Mouse (Mus musculus): ENCODE data around the gene Unc5c. TPM values are rescaled to one million over a fixed set of nuclear protein-coding genes. Genes with fewer than 3 reads are reported as not detected.

Unc5c gene
- total and polyA plus RNA-seq, 3 experiments, result not detected

GRCm38 (mm10) chr3:141595073-141595472 lies 130.1 kb downstream of the Unc5c start:
- DNase-seq (ENCODE audit: low read depth, low spot score), result no peak
- H3K27ac ChIP-seq (ENCODE audit: control insufficient read depth, low read depth, low read length), result no peak overlapping the region
- H3K9me3 ChIP-seq (replicated peaks; ENCODE audit: insufficient read depth, low read length), result no peaks in the 10 kb centered on the region
- H3K36me3 ChIP-seq (ENCODE audit: control insufficient read depth in 1 of 2, insufficient read depth in 2 of 2, low read length in 2 of 2), result no peaks in the 10 kb centered on the region
- H3K27me3 ChIP-seq (ENCODE audit: control insufficient read depth in 1 of 2, insufficient read depth in 2 of 2, low read length in 2 of 2), result no peaks in the 10 kb centered on the region
- H3K4me3 ChIP-seq (ENCODE audit: control insufficient read depth in 1 of 2, insufficient read depth in 1 of 2, low read depth in 2 of 2, low read length in 2 of 2), result no peak overlapping the region
- TF ChIP-seq E2F4 (IDR thresholded peaks at IDR 0.05; ENCODE audit: borderline replicate concordance, low read depth, low read length), result no peak
- no peak for TF ChIP-seq ETS1 (IDR thresholded peaks at IDR 0.05; ENCODE audit: low read depth, low read length)
- TF ChIP-seq MXI1 (IDR thresholded peaks at IDR 0.05; ENCODE audit: low read depth, low read length), result no peak
- TF ChIP-seq CTCF (IDR thresholded peaks at IDR 0.05 in 2 of 3, conservative IDR thresholded peaks at IDR 0.05 in 1 of 3; ENCODE audit: control insufficient read depth in 1 of 3, insufficient read depth in 1 of 3, low read depth in 2 of 3, low read length in 3 of 3, poor library complexity in 1 of 3, severe bottlenecking in 1 of 3), result no peak
- TF ChIP-seq RAD21 (IDR thresholded peaks at IDR 0.05; ENCODE audit: low read depth, low read length), result no peak
- no peak for TF ChIP-seq CHD1 (IDR thresholded peaks at IDR 0.05; ENCODE audit: low read depth, low read length)
- TF ChIP-seq POLR2AphosphoS2 (IDR thresholded peaks at IDR 0.05; ENCODE audit: low read length), result no peak
- no peak for TF ChIP-seq EP300 (IDR thresholded peaks at IDR 0.05; ENCODE audit: low read depth in 1 of 2, low read length in 2 of 2)
- no peak for TF ChIP-seq ZC3H11A (IDR thresholded peaks at IDR 0.05; ENCODE audit: low read depth, low read length)
- TF ChIP-seq GATA1 (IDR thresholded peaks at IDR 0.05; ENCODE audit: low read depth, low read length), result no peak
- H3K9ac ChIP-seq (ENCODE audit: control insufficient read depth, low read depth, low read length, poor library complexity, severe bottlenecking), result no peak overlapping the region
- H3K4me1 ChIP-seq (ENCODE audit: control insufficient read depth in 1 of 2, insufficient read depth in 2 of 2, low read length in 2 of 2), result no peaks in the 10 kb centered on the region
- no peaks in the 10 kb centered on the region for H3K79me2 ChIP-seq (ENCODE audit: control insufficient read depth, insufficient read depth, low read length, poor library complexity)

- Histone ChIP-seq H3K4me1 (ENCODE audit: control insufficient read depth in 1 of 2, insufficient read depth in 2 of 2, low read length in 2 of 2) (no peaks in the 10 kb centered on the region), H3K27me3 (ENCODE audit: control insufficient read depth in 1 of 2, insufficient read depth in 2 of 2, low read length in 2 of 2) (no peaks in the 10 kb centered on the region), H3K36me3 (ENCODE audit: control insufficient read depth in 1 of 2, insufficient read depth in 2 of 2, low read length in 2 of 2) (no peaks in the 10 kb centered on the region), H3K79me2 (ENCODE audit: control insufficient read depth, insufficient read depth, low read length, poor library complexity) (no peaks in the 10 kb centered on the region), H3K9me3 (replicated peaks; ENCODE audit: insufficient read depth, low read length) (no peaks in the 10 kb centered on the region), H3K9ac (ENCODE audit: control insufficient read depth, low read depth, low read length, poor library complexity, severe bottlenecking) (no peak overlapping the region), H3K4me3 (ENCODE audit: control insufficient read depth in 1 of 2, insufficient read depth in 1 of 2, low read depth in 2 of 2, low read length in 2 of 2) (no peak overlapping the region), H3K27ac (ENCODE audit: control insufficient read depth, low read depth, low read length) (no peak overlapping the region)
- no peak for TF ChIP-seq MAX (IDR thresholded peaks at IDR 0.05; ENCODE audit: low read length)
- TF ChIP-seq MYB (IDR thresholded peaks at IDR 0.05; ENCODE audit: low read depth, low read length), result no peak
- no peak for TF ChIP-seq SMC3 (IDR thresholded peaks at IDR 0.05; ENCODE audit: low read depth, low read length)
- TF ChIP-seq ZMIZ1 (IDR thresholded peaks at IDR 0.05; ENCODE audit: low read depth, low read length), result no peak
- TF ChIP-seq USF1 (IDR thresholded peaks at IDR 0.05; ENCODE audit: low read depth, low read length), result no peak
- no peak for TF ChIP-seq USF2 (IDR thresholded peaks at IDR 0.05; ENCODE audit: borderline replicate concordance in 1 of 2, insufficient read depth in 1 of 2, low read depth in 1 of 2, low read length in 2 of 2)
- no peak for TF ChIP-seq E2F4 (IDR thresholded peaks at IDR 0.05; ENCODE audit: borderline replicate concordance, low read depth, low read length)
- no peak for TF ChIP-seq NELFE (IDR thresholded peaks at IDR 0.05; ENCODE audit: low read depth, low read length)
- TF ChIP-seq POLR2AphosphoS5 (IDR thresholded peaks at IDR 0.05; ENCODE audit: borderline replicate concordance, low read depth, low read length), result no peak
- TF ChIP-seq ZNF384 (IDR thresholded peaks at IDR 0.05; ENCODE audit: low read depth, low read length), result no peak
- TF ChIP-seq SIN3A (IDR thresholded peaks at IDR 0.05; ENCODE audit: low read length), result no peak
- TF ChIP-seq BHLHE40 (IDR thresholded peaks at IDR 0.05; ENCODE audit: borderline replicate concordance, low read depth, low read length), result no peak
- TF ChIP-seq POLR2AphosphoS2 (IDR thresholded peaks at IDR 0.05; ENCODE audit: low read length), result no peak
- TF ChIP-seq HCFC1 (IDR thresholded peaks at IDR 0.05; ENCODE audit: low read depth, low read length), result no peak
- no peak for DNase-seq (ENCODE audit: low read depth, low spot score)
These were observed 131.4 kb downstream of the Unc5c start for GRCm38 (mm10) chr3:141596461-141596860.
